Comparison of ENCODE assay signal across 22 mouse cellular contexts in the genomic region with DNA sequence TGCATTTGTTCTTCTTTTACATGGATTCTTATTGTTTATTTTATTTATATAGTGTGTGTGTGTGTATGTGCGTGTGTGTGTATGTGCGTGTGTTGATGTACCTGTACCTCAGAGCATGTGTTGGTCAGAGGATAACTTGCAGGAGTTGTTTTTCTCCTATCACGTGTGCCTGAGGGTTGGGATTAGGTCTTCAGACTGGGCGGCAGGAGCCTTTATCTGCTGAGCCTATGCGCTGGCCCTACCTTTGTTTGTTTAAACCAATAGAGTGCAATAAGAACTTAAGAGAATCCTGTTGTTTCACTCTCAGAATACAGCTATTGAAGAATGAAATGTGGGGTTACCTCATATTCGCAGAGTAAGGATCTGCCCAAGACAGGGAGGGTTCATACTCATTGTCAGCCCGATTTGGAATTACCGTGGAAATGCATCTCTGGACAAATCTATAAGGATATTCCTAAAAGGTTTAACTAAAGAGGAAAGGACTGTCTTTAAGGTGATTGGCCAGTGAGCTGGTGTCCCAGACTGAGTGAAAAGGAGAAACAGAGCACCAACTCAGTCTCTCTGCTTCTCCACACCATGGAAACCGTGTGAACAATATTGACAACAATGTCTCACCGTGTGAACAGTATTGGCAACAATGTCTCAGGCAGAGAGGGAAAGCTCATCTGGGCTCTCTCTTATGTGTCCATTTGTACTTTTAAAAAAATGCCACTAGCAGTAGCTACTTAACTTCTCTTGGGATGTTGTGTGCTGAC. TPM values are rescaled to one million over a fixed set of nuclear protein-coding genes. Genes with fewer than 3 reads are reported as not detected.
"Had no signal": no experiment of that assay in that cellular context is flagged by ENCODE, and none has a peak within 500 bp of the region (broad histone marks: within the 10 kb centered on the region; RNA-seq: fewer than 3 reads in every experiment).

No protein-coding gene starts in this region.

- H3K36me3 ChIP-seq: limb, embryonic 15.5 days; liver, embryonic 12.5 days; lung, embryonic 15.5 days; midbrain, embryonic 13.5 days; neural tube, embryonic 15.5 days had no signal

- H3K27me3 ChIP-seq: limb, embryonic 15.5 days; liver, embryonic 12.5 days; lung, embryonic 15.5 days; midbrain, embryonic 13.5 days; neural tube, embryonic 15.5 days had no signal

- DNase-seq: kidney, adult 8-10 months; kidney, postnatal 25 days; layer of hippocampus, adult 9-11 months; layer of hippocampus, postnatal 36 days; right cerebral cortex, postnatal 4 days had no signal

- H3K4me3 ChIP-seq: limb, embryonic 15.5 days; liver, embryonic 12.5 days; lung, embryonic 15.5 days; midbrain, embryonic 13.5 days; myocyte; neural tube, embryonic 15.5 days had no signal

- H3K4me2 ChIP-seq: limb, embryonic 15.5 days; liver, embryonic 12.5 days; lung, embryonic 15.5 days; midbrain, embryonic 13.5 days; neural tube, embryonic 15.5 days had no signal

- ATAC-seq: hindbrain, embryonic 16.5 days; inflammation-experienced regulatory T-cells, adult 6 months; liver, embryonic 12.5 days; midbrain, embryonic 13.5 days had no signal

- H3K27ac ChIP-seq: limb, embryonic 15.5 days; liver, embryonic 12.5 days; lung, embryonic 15.5 days; midbrain, embryonic 13.5 days; neural tube, embryonic 15.5 days had no signal

- H3K9ac ChIP-seq: limb, embryonic 15.5 days; liver, embryonic 12.5 days; lung, embryonic 15.5 days; midbrain, embryonic 13.5 days; neural tube, embryonic 15.5 days had no signal

- H3K9me3 ChIP-seq: limb, embryonic 15.5 days; liver, embryonic 12.5 days; lung, embryonic 15.5 days; midbrain, embryonic 13.5 days; neural tube, embryonic 15.5 days had no signal

- H3K4me1 ChIP-seq: limb, embryonic 15.5 days; liver, embryonic 12.5 days; lung, embryonic 15.5 days; midbrain, embryonic 13.5 days; neural tube, embryonic 15.5 days had no signal

RNA-seq across cellular contexts. Expression of gene Nmu, which starts 25.6 kb away (rescaled TPM):
- total RNA-seq: layer of hippocampus, adult 18-20 months; layer of hippocampus, postnatal 36 days; left cerebral cortex, adult 8-10 months; left cerebral cortex, postnatal 25 days; midbrain, postnatal 0 days had no signal
- polyA plus RNA-seq: inflammation-experienced regulatory T-cells, adult 6 months; kidney, embryonic 16.5 days; liver, embryonic 12.5 days; liver, embryonic 16.5 days; midbrain, embryonic 13.5 days; myocyte; neural tube, embryonic 11.5 days; spleen, adult 2 months had no signal

RNA-seq across cellular contexts. Expression of gene Pdcl2, which starts 58.3 kb away (rescaled TPM):
- total RNA-seq: layer of hippocampus, adult 18-20 months; layer of hippocampus, postnatal 36 days; left cerebral cortex, adult 8-10 months; left cerebral cortex, postnatal 25 days; midbrain, postnatal 0 days had no signal
- polyA plus RNA-seq: hindbrain, embryonic 16.5 days; inflammation-experienced regulatory T-cells, adult 6 months; kidney, embryonic 16.5 days; limb, embryonic 11.5 days; limb, embryonic 15.5 days; liver, embryonic 12.5 days; liver, embryonic 16.5 days; lung, embryonic 15.5 days; midbrain, embryonic 13.5 days; midbrain, postnatal 0 days; myocyte; neural tube, embryonic 11.5 days; neural tube, embryonic 15.5 days; spleen, adult 2 months had no signal
